Mouse (Mus musculus): Measurements from ENCODE around the gene Ift122. TPM values are rescaled to one million over a fixed set of nuclear protein-coding genes. Genes with fewer than 3 reads are reported as not detected.
"Not testable (repeated sequence)": the region's sequence is repeated elsewhere in the genome, so short reads cannot be mapped to it uniquely, and the experiment has no call there.

The Ift122 gene
- polyA plus RNA-seq, 1 experiment from 2014 or later = 25.9 TPM

DNA sequence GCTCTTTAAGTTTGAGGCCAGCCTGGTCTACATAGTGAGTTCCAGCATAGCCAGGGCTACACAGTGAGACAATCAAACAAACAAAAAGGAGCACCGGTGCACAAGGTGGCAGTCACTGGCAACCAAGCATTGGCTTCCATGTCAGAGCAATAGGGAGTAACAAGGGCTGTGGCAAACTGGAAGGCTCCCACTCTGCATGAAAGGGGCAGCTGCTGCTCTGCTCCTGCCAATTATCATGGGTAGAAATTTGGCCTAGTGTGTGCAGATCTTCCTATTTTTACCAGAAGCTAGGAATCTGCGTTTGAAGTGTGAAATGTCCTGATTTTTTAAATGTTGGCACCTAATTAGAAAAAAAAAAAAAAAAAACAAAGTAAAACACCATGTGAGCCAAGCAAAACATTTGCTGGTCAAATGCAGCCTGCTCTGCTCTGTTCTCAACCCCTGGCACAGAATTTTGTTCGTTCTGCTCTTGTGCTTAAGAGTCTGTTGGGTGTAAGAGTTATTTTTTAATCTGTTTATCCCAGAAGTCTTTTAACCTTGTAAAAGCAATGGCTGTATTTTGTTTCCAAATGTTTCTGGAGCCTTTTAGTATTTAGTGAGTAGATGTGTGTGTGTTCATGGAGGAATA, 2.6 kb downstream of the Ift122 start:
- no peak overlapping the region for H3K4me3 ChIP-seq (ENCODE audit: low read depth, low read length)
- DNase-seq (ENCODE audit: low spot score, missing footprints) = no peak
- no peaks in the 10 kb centered on the region for H3K9me3 ChIP-seq (ENCODE audit: control insufficient read depth, low read length)
- H3K36me3 ChIP-seq (ENCODE audit: control insufficient read depth, insufficient read depth, low read length) = no peaks in the 10 kb centered on the region
- no peak overlapping the region for H3K4me2 ChIP-seq
- no peak for ATAC-seq (ENCODE audit: low FRiP score)
- 86% methylated on average over 3 of the region's 3 CpGs for WGBS
- no peaks in the 10 kb centered on the region for H3K27me3 ChIP-seq (ENCODE audit: control insufficient read depth, insufficient read depth, low read length)
- H3K9ac ChIP-seq (ENCODE audit: low read length) = no peak overlapping the region
- H3K27ac ChIP-seq (ENCODE audit: low read depth, low read length) = no peak overlapping the region
- peaks cover 8% of the 10 kb centered on the region for H3K4me1 ChIP-seq (ENCODE audit: control insufficient read depth, insufficient read depth, low read length)

DNA sequence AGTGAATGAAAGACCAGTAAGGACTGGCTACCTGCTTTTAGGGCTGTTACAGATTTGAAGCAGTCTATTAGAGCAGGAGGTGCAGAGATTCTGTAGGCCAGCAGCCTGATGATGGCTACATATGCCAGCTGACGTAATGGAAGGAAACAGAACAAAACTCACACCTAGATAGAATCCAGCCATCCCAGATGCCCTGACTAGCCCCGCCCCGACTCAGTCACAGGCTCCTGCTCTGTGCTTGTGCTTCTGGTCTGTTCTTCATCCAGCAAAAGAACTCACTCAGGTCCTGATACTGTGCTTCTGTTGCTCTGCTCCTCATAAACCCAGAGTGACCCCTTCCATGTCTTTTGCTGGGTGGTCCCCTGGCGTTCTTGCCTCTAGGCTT, 3.1 kb downstream of the Ift122 start:
- no peak overlapping the region for H3K4me2 ChIP-seq
- H3K27ac ChIP-seq (ENCODE audit: low read depth, low read length) = no peak overlapping the region
- no peaks in the 10 kb centered on the region for H3K9me3 ChIP-seq (ENCODE audit: control insufficient read depth, low read length)
- no peaks in the 10 kb centered on the region for H3K27me3 ChIP-seq (ENCODE audit: control insufficient read depth, insufficient read depth, low read length)
- no peak overlapping the region for H3K9ac ChIP-seq (ENCODE audit: low read length)
- H3K36me3 ChIP-seq (ENCODE audit: control insufficient read depth, insufficient read depth, low read length) = no peaks in the 10 kb centered on the region
- no peak overlapping the region for H3K4me3 ChIP-seq (ENCODE audit: low read depth, low read length)
- ATAC-seq (ENCODE audit: low FRiP score) (no peak), DNase-seq (ENCODE audit: low spot score, missing footprints) (no peak)
- H3K4me1 ChIP-seq (ENCODE audit: control insufficient read depth, insufficient read depth, low read length) = peaks cover 8% of the 10 kb centered on the region
- 91% methylated on average over 4 of the region's 4 CpGs for WGBS

DNA sequence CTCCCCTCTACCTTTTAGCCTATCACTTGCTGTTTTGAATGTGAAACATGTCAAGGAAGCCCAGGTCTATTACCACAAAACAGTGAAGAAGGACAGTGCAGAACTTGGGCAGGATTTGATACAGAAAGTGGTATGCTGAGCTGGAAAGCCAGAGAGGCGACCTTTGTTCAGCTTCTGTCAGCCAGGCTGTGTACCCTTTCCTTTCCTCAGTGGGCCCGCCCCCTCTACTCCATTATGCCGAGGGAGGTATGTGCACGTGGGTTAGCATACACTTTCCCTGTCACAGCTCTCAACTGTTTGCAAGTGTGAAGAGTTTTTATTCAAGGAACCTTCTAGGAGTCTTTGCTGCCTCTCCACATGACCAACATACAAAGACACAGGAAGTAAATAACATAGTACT, 6.0 kb downstream of the Ift122 start:
- H3K4me2 ChIP-seq = no peak overlapping the region
- H3K36me3 ChIP-seq (ENCODE audit: control insufficient read depth, insufficient read depth, low read length) = no peaks in the 10 kb centered on the region
- no peak overlapping the region for H3K9ac ChIP-seq (ENCODE audit: low read length)
- no peaks in the 10 kb centered on the region for H3K4me1 ChIP-seq (ENCODE audit: control insufficient read depth, insufficient read depth, low read length)
- 61% methylated on average over 4 of the region's 4 CpGs for WGBS
- no peak overlapping the region for H3K27ac ChIP-seq (ENCODE audit: low read depth, low read length)
- DNase-seq (ENCODE audit: low spot score, missing footprints) (no peak), ATAC-seq (ENCODE audit: low FRiP score) (no peak)
- H3K27me3 ChIP-seq (ENCODE audit: control insufficient read depth, insufficient read depth, low read length) = no peaks in the 10 kb centered on the region
- no peak overlapping the region for H3K4me3 ChIP-seq (ENCODE audit: low read depth, low read length)
- no peaks in the 10 kb centered on the region for H3K9me3 ChIP-seq (ENCODE audit: control insufficient read depth, low read length)

DNA sequence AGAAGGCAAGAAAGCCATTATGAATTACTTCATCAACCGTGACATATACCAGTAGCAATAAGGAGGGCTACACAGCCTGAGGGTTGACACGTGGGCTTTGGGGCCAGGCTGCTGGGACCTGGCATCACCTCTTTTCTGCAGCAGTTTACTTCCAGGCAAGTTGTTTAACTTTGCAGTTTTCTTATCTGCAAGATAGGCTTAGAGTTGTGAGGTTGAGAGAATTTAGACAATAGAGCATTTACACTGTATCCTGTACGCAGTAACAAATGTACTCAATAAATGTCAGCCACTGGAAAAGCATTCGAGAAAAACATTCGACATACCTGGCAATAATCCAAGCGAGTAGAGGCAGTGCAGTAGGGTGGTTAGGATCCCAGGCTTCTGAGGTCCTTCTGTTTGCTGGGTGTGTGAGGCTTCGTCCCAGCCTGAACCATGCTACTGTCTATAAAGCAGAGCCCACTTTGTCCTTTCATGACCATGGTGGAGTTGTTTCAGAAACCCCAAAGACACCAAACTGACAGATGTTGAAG, 6.8 kb downstream of the Ift122 start:
- H3K9me3 ChIP-seq (ENCODE audit: control insufficient read depth, low read length) = no peaks in the 10 kb centered on the region
- DNase-seq (ENCODE audit: low spot score, missing footprints) (peak; percentile 33), ATAC-seq (ENCODE audit: low FRiP score) (no peak)
- H3K27me3 ChIP-seq (ENCODE audit: control insufficient read depth, insufficient read depth, low read length) = no peaks in the 10 kb centered on the region
- H3K4me2 ChIP-seq = no peak overlapping the region
- H3K36me3 ChIP-seq (ENCODE audit: control insufficient read depth, insufficient read depth, low read length) = no peaks in the 10 kb centered on the region
- H3K4me3 ChIP-seq (ENCODE audit: low read depth, low read length) = no peak overlapping the region
- no peak overlapping the region for H3K27ac ChIP-seq (ENCODE audit: low read depth, low read length)
- no peaks in the 10 kb centered on the region for H3K4me1 ChIP-seq (ENCODE audit: control insufficient read depth, insufficient read depth, low read length)
- no peak overlapping the region for H3K9ac ChIP-seq (ENCODE audit: low read length)
- 87% methylated on average over 7 of the region's 7 CpGs for WGBS

DNA sequence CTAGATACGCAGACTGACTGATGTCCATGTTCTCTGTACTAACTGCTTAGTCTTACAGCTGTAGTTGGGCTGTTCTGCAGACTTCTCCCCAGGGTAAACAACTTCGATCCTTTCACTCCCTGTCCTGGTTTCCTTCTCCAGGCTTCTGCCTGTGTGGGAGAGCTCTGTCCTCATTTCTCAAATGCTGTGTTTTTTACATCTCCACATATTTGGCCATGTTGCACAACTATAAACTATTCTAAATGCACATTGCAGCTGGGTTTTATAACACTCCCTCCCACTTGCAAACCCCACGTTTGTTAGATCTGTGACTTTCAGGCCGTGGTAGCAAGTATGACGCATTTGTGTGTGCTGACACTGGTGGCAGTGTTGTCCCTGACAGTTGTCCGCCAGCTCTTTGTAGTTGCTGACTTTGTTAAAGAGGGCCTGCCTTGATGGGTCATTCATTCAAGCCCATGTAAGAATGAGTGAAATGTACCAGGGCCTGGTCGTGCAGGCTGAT, 10.1 kb downstream of the Ift122 start:
- no peaks in the 10 kb centered on the region for H3K27me3 ChIP-seq (ENCODE audit: control insufficient read depth, insufficient read depth, low read length)
- no peak overlapping the region for H3K9ac ChIP-seq (ENCODE audit: low read length)
- H3K4me3 ChIP-seq (ENCODE audit: low read depth, low read length) = no peak overlapping the region
- no peak overlapping the region for H3K27ac ChIP-seq (ENCODE audit: low read depth, low read length)
- DNase-seq (ENCODE audit: low spot score, missing footprints) = no peak
- no peaks in the 10 kb centered on the region for H3K4me1 ChIP-seq (ENCODE audit: control insufficient read depth, insufficient read depth, low read length)
- no peaks in the 10 kb centered on the region for H3K36me3 ChIP-seq (ENCODE audit: control insufficient read depth, insufficient read depth, low read length)
- ATAC-seq (ENCODE audit: low FRiP score) = no peak
- H3K9me3 ChIP-seq (ENCODE audit: control insufficient read depth, low read length) = no peaks in the 10 kb centered on the region
- 83% methylated on average over 7 of the region's 7 CpGs for WGBS
- no peak overlapping the region for H3K4me2 ChIP-seq

DNA sequence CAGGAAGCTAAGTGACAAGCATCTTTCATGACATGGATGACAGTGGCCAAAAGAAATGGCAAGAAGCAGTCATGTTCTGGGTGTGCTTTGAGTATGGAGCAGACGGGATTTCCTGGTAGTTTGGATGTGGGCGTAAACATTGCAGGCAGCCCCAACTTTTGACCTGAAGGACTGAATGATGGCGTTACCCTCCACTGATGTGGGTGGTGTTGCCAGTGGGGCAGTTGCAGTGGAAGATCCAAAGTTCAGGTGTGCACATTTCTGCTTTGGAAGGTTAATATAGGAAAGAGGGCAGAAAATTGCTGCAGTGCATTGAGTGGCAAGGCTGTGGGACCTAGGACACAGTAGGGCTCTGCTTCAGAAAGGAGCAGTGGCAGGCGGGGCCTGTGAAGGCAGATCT, 12.0 kb downstream of the Ift122 start:
- no peaks in the 10 kb centered on the region for H3K27me3 ChIP-seq (ENCODE audit: control insufficient read depth, insufficient read depth, low read length)
- no peak overlapping the region for H3K4me3 ChIP-seq (ENCODE audit: low read depth, low read length)
- WGBS = 93% methylated on average over 4 of the region's 4 CpGs
- no peak for ATAC-seq (ENCODE audit: low FRiP score)
- no peaks in the 10 kb centered on the region for H3K9me3 ChIP-seq (ENCODE audit: control insufficient read depth, low read length)
- H3K4me1 ChIP-seq (ENCODE audit: control insufficient read depth, insufficient read depth, low read length) = no peaks in the 10 kb centered on the region
- no peak overlapping the region for H3K4me2 ChIP-seq
- H3K27ac ChIP-seq (ENCODE audit: low read depth, low read length) = no peak overlapping the region
- H3K36me3 ChIP-seq (ENCODE audit: control insufficient read depth, insufficient read depth, low read length) = no peaks in the 10 kb centered on the region
- no peak for DNase-seq (ENCODE audit: low spot score, missing footprints)
- no peak overlapping the region for H3K9ac ChIP-seq (ENCODE audit: low read length)

DNA sequence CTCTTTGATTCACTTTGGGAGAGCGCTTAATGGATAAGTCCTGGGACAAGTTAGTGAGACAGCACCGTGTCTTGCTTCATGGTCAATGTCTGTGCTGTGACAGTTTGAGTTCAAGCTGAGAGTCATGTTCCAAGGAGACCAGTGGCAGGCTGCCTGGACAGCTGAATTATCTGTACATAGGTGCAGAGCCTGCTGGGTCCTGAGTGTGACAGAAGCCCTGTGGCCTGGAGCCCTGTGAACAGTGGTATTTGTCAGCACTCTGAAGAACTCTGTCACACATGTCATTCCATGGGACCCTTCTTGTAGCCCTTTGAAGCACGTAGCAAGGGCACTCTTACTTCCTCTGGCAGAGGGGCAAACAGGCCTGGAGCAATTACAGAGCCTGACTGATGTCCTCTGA, 13.9 kb downstream of the Ift122 start:
- not testable (repeated sequence) for ATAC-seq (ENCODE audit: low FRiP score); H3K9ac ChIP-seq (ENCODE audit: low read length); H3K27ac ChIP-seq (ENCODE audit: low read depth, low read length); DNase-seq (ENCODE audit: low spot score, missing footprints); H3K27me3 ChIP-seq (ENCODE audit: control insufficient read depth, insufficient read depth, low read length); H3K4me3 ChIP-seq (ENCODE audit: low read depth, low read length); H3K36me3 ChIP-seq (ENCODE audit: control insufficient read depth, insufficient read depth, low read length); H3K4me2 ChIP-seq; H3K4me1 ChIP-seq (ENCODE audit: control insufficient read depth, insufficient read depth, low read length); H3K9me3 ChIP-seq (ENCODE audit: control insufficient read depth, low read length)
- WGBS = no CpG with 5 or more reads among the region's 3 CpGs

DNA sequence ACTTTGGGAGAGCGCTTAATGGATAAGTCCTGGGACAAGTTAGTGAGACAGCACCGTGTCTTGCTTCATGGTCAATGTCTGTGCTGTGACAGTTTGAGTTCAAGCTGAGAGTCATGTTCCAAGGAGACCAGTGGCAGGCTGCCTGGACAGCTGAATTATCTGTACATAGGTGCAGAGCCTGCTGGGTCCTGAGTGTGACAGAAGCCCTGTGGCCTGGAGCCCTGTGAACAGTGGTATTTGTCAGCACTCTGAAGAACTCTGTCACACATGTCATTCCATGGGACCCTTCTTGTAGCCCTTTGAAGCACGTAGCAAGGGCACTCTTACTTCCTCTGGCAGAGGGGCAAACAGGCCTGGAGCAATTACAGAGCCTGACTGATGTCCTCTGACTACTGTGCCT, 18.0 kb downstream of the Ift122 start:
- ATAC-seq (ENCODE audit: low FRiP score); H3K9ac ChIP-seq (ENCODE audit: low read length); H3K4me3 ChIP-seq (ENCODE audit: low read depth, low read length); H3K4me2 ChIP-seq; H3K9me3 ChIP-seq (ENCODE audit: control insufficient read depth, low read length); DNase-seq (ENCODE audit: low spot score, missing footprints); H3K27me3 ChIP-seq (ENCODE audit: control insufficient read depth, insufficient read depth, low read length); H3K36me3 ChIP-seq (ENCODE audit: control insufficient read depth, insufficient read depth, low read length); H3K4me1 ChIP-seq (ENCODE audit: control insufficient read depth, insufficient read depth, low read length); H3K27ac ChIP-seq (ENCODE audit: low read depth, low read length): not testable (repeated sequence)
- WGBS = no CpG with 5 or more reads among the region's 3 CpGs

DNA sequence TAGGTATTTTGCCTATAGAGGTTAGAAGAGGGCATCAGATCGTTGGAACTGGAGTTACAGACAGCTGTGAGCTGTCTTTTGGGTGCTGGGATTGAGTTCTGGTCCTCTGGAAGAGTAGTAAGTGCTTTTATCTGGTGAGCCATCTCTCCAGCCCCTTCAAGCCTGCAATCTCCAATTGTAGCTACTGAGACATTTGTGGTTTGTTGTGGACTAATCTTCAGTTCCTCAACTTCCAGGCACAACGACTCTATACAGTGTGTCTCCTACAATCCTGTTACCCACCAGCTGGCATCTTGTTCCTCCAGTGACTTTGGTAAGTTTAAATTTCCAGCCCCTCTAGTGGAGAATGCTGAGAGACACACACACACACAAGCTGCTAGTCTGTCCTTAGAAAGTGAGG, 24.0 kb downstream of the Ift122 start:
- H3K27ac ChIP-seq (ENCODE audit: low read depth, low read length) = no peak overlapping the region
- H3K27me3 ChIP-seq (ENCODE audit: control insufficient read depth, insufficient read depth, low read length) = no peaks in the 10 kb centered on the region
- H3K9ac ChIP-seq (ENCODE audit: low read length) = no peak overlapping the region
- H3K4me1 ChIP-seq (ENCODE audit: control insufficient read depth, insufficient read depth, low read length) = no peaks in the 10 kb centered on the region
- no peak overlapping the region for H3K4me3 ChIP-seq (ENCODE audit: low read depth, low read length)
- ATAC-seq (ENCODE audit: low FRiP score) (no peak), DNase-seq (ENCODE audit: low spot score, missing footprints) (no peak)
- H3K36me3 ChIP-seq (ENCODE audit: control insufficient read depth, insufficient read depth, low read length) = no peaks in the 10 kb centered on the region
- no peaks in the 10 kb centered on the region for H3K9me3 ChIP-seq (ENCODE audit: control insufficient read depth, low read length)
- no peak overlapping the region for H3K4me2 ChIP-seq
- 88% methylated on average over 2 of the region's 2 CpGs for WGBS
